Mouse (Mus musculus) ES-Bruce4 (cell line): ENCODE measurements around the gene Wnt10b.

Experiments
- CTCF ChIP-seq: IDR thresholded peaks from one replicate; pipeline ENCODE4 v1.8.1; 2011; ENCODE audit warnings: low read depth, low read length
- POLR2A ChIP-seq: IDR thresholded peaks from one replicate; pipeline ENCODE4 v1.8.1; 2011; ENCODE audit warnings: low read length; ENCODE audit not compliant: insufficient read depth

DNA sequence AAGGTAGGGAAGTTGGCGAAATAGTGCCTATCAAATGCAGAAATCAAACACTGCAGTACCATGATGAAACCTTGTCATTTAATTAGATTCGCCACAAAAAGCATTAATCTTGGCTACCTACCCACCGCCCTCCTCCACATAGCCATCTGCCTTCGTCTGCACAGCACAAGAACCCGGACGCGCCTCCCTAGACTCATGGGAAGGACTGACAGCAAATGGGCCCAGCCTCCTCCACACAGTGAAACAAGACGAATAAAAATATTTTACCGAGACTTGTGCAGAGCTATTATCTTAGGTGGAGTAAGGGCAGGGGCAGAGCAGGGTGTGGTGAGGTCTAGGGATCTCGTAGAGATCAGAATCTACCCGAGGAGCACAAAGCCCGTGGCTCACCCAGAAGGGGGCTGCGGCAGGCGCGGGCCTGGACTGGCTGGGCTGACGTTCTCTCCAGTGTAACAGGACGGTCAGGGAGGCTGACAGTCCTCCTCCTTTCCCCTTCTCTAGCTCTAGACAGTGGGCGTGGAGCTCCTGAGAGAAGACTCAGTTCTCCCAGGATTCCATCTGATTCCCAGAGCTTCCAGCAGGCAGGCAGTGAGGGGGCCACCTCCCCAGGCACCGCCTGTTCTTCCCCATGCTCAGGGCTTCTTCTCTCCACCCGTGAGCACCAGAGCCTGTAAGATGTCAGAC lies 34.9 kb upstream of the Wnt10b start:
- TF ChIP-seq POLR2A (no peak), CTCF (no peak)
